Mouse (Mus musculus): ENCODE measurements at regions not wholly inside any gene's neighbourhood (a gene's known extent, or its start where the extent isn't known, plus 50 kb on each side); places are given as distances from the start of the nearest gene placed in this dataset.

DNA sequence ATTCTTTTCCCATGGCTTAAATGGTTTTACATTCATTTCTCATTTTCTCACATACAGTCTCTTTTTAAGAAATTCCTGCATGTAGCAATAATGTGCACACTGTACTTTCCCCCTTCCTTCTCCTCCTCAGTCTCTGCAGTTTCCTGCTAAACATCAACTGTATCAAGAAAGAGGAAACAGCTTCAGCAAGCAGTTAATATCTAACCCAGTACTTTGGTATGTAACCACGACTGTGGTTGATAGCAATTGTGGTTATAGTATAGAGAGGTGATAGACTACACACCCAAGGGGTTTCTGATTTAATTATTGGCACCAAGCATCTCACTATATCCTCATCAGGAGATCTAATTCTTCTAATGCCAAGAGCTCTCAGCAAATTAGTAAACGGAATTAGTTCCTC is 52.8 kb upstream of the Eci2 start:
- ATAC-seq (ENCODE audit: insufficient number of reproducible peaks, low FRiP score, low TSS enrichment, low read depth): no peak
- Histone ChIP-seq H3K4me1 (no peaks in the 10 kb centered on the region), H3K9ac (no peak overlapping the region), H3K36me3 (no peaks in the 10 kb centered on the region), H3K27ac (replicated peaks) (no peak overlapping the region), H3K27me3 (no peaks in the 10 kb centered on the region), H3K9me3 (replicated peaks) (no peaks in the 10 kb centered on the region), H3K4me2 (replicated peaks) (no peak overlapping the region), H3K4me3 (replicated peaks) (no peak overlapping the region)
- 73% methylated on average over 2 of the region's 2 CpGs for WGBS

DNA sequence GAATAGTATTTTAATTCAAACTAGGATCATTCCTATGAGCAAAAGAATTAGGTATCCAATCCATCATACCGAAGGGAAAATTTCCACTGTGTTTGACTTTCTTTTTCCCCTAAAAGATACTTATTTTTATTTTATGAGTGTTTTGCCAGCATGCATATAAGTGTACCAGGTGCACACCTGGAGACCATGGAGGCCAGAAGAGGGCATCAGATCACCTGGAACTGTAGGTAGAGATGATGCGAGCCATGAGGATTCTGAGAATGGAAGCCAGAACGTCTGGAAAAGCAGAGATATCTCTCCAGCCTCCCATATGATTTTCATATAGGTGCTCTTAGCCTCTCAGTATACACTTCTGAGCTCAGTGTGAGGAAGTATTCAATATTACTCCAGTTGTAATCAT is 58.5 kb upstream of the Eci2 start:
- 63% methylated on average over 3 of the region's 3 CpGs for WGBS
- Histone ChIP-seq H3K4me3 (replicated peaks) (no peak overlapping the region), H3K4me2 (replicated peaks) (no peak overlapping the region), H3K9ac (no peak overlapping the region), H3K27me3 (no peaks in the 10 kb centered on the region), H3K9me3 (replicated peaks) (no peaks in the 10 kb centered on the region), H3K4me1 (no peaks in the 10 kb centered on the region), H3K36me3 (no peaks in the 10 kb centered on the region), H3K27ac (replicated peaks) (no peak overlapping the region)
- ATAC-seq (ENCODE audit: insufficient number of reproducible peaks, low FRiP score, low TSS enrichment, low read depth): no peak

DNA sequence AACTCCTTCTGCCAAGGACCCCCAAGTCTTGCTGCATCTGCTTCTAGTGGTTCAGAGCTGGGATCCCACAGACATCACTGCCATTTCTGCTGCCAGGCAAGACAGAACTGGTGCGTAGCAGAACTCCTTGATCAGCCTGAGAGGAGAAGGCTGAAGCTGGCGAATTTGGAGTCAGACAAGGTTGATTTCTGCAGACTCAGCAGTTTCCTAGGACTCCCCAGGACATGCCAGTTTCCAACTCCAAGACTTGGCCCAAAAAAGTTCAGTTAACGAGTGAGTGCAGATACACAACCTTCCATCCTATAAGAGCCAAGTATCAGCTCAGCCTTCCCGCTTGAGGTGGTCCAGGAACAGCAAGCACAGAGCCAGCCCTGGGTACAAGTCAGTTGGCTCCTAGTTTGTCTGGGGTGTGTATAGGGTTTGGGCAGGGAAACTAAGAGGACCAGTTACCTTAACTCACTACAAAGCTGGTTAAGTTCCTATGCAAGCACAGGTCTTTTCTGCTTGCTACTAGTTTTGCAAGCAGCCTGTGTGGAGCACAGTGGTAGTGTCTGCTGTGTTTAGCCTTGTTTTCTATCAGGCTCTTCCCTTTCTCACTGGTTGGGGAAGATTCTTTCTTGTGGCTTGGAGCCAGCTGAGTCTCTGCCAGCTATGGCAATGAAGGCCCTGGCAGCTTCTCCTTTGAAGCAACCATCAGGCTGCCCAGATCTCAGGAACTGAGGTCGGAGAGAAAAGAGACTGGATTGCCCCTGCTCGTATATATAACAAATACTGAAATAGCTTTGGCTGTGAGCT is 60.5 kb upstream of the Eci2 start:
- Histone ChIP-seq H3K27me3 (no peaks in the 10 kb centered on the region), H3K4me3 (replicated peaks) (no peak overlapping the region)
- 69% methylated on average over 6 of the region's 6 CpGs for WGBS

DNA sequence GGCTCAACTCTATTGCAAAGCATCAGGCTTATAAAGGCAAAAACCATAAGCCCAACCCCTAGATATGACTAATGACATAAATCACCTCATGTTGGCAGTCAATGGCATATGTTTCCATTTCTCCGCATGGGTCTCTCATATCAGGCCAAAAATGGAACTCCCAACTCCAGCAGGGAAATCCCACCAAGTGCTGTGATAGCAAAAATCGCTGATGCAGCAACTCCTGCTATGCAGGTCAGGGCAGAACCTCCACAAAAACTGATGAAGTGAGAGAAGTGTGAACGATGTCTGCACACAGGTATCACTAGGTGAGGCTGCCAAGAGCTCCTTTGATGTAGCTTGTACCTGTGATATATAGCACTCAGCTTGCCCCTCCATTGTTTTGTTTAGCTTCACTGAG is 64.3 kb upstream of the Eci2 start:
- H3K27me3 ChIP-seq: no peaks in the 10 kb centered on the region
- no peak overlapping the region for H3K27ac ChIP-seq (replicated peaks)
- no peak for ATAC-seq (ENCODE audit: insufficient number of reproducible peaks, low FRiP score, low TSS enrichment, low read depth)
- no peaks in the 10 kb centered on the region for H3K4me1 ChIP-seq
- H3K36me3 ChIP-seq: no peaks in the 10 kb centered on the region
- no peak overlapping the region for H3K4me2 ChIP-seq (replicated peaks)
- H3K4me3 ChIP-seq (replicated peaks): no peak overlapping the region
- WGBS: 76% methylated on average over 3 of the region's 3 CpGs
- no peak overlapping the region for H3K9ac ChIP-seq
- H3K9me3 ChIP-seq (replicated peaks): no peaks in the 10 kb centered on the region

More for the DNA sequence above, 60.5 kb upstream of the Eci2 start:
- H3K36me3 ChIP-seq: no peaks in the 10 kb centered on the region
- H3K9me3 ChIP-seq (replicated peaks): no peaks in the 10 kb centered on the region
- H3K9ac ChIP-seq: no peak overlapping the region
- ATAC-seq (ENCODE audit: insufficient number of reproducible peaks, low FRiP score, low TSS enrichment, low read depth): no peak
- H3K27ac ChIP-seq (replicated peaks): no peak overlapping the region
- no peak overlapping the region for H3K4me2 ChIP-seq (replicated peaks)
- H3K4me1 ChIP-seq: no peaks in the 10 kb centered on the region

DNA sequence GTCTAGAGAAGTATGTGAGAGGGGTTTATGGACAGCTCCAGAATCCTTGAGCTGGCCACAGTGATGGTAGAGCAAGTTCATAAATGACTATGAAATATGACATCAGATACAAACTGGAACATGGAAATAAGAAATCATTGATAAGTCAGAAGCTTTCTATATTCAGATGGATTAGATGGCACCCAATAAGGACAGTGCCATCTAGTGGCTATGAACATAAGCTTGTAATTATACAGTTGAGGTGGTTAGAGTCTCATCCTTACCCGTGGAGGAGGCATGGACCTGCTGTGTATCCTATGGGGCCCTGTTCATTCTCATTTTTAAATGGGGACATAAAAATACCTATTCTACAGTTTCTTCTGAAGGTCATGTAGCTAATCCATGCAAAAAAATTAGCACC is 92.9 kb upstream of the Eci2 start:
- H3K9me3 ChIP-seq (replicated peaks): no peaks in the 10 kb centered on the region
- no peak overlapping the region for H3K4me2 ChIP-seq (replicated peaks)
- H3K27ac ChIP-seq (replicated peaks): no peak overlapping the region
- H3K27me3 ChIP-seq: no peaks in the 10 kb centered on the region
- H3K4me1 ChIP-seq: no peaks in the 10 kb centered on the region
- H3K9ac ChIP-seq: no peak overlapping the region
- no peak overlapping the region for H3K4me3 ChIP-seq (replicated peaks)
- no peak for ATAC-seq (ENCODE audit: insufficient number of reproducible peaks, low FRiP score, low TSS enrichment, low read depth)
- 26% methylated on average over 1 of the region's 1 CpGs for WGBS
- H3K36me3 ChIP-seq: no peaks in the 10 kb centered on the region

DNA sequence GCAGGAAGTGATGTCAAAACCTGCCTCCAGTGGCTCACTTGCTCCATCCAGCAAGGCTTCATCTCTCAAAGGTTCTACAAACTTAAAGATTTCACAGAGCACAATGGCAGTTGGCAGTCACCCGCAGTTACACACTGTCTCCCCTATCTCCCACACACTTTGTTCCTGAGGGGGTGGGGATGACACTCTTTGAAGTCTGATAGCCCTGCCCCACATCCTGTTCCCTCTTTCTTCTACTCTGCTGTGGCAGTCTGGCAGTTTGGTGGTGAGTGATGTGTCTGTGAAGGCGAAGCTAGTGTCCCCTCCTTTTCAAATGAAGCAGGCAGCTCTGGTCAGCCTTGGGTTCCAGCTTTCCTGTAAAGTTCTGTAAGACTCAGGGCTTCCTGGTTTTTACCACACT is 102.6 kb upstream of the Eci2 start:
- Histone ChIP-seq H3K4me1 (no peaks in the 10 kb centered on the region), H3K4me2 (replicated peaks) (no peak overlapping the region), H3K9me3 (replicated peaks) (no peaks in the 10 kb centered on the region), H3K27me3 (no peaks in the 10 kb centered on the region), H3K36me3 (no peaks in the 10 kb centered on the region), H3K4me3 (replicated peaks) (no peak overlapping the region), H3K9ac (no peak overlapping the region), H3K27ac (replicated peaks) (no peak overlapping the region)
- ATAC-seq (ENCODE audit: insufficient number of reproducible peaks, low FRiP score, low TSS enrichment, low read depth): no peak
- 58% methylated on average over 2 of the region's 2 CpGs for WGBS

DNA sequence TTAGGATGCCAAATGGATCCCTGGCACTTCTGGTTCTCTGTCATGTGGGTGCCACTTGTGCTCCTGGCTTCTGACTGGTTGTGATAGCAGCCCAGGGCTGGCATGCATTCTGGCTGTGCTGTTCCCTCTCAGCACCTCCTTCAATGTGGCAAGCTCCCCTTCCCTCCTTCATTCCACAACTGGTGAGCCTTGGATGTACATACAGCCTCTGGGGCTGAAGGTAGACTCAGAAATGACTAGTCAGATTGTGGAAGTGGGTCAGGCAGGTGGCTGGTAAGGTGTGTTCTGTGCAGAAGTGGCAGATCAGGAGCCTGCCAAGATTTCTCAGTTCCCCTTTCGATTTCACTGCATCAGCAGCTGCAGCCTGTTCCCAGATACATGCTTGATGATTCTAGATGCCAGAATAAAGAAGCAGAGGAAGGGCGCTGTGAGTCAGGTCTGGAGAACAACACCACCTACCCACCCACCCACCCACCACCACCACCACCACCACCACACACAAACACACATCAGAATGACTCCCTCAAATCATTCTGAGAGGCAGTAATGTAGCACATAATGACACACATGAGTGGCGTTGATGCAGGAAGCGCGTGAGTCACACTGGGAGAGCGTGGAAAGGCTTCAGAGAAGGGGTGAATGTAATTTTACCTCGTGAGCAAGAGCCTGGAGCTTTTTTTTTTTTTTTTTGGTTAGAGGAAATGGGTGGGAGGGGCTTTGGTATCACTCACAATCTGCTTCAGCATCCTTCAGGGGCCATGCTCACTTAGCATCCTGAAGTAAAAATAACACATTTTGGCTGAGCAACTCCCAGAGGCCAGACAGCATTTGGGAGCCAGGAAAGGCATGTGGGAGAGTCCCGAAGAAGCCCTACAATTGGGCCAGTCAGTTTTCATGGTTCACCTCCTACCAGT is 104.6 kb upstream of the Eci2 start:
- Histone ChIP-seq H3K4me3 (replicated peaks) (no peak overlapping the region), H3K4me1 (no peaks in the 10 kb centered on the region), H3K9me3 (replicated peaks) (no peaks in the 10 kb centered on the region), H3K36me3 (no peaks in the 10 kb centered on the region), H3K9ac (no peak overlapping the region), H3K27me3 (no peaks in the 10 kb centered on the region), H3K4me2 (replicated peaks) (no peak overlapping the region), H3K27ac (replicated peaks) (no peak overlapping the region)
- no peak for ATAC-seq (ENCODE audit: insufficient number of reproducible peaks, low FRiP score, low TSS enrichment, low read depth)
- WGBS: 65% methylated on average over 8 of the region's 8 CpGs

DNA sequence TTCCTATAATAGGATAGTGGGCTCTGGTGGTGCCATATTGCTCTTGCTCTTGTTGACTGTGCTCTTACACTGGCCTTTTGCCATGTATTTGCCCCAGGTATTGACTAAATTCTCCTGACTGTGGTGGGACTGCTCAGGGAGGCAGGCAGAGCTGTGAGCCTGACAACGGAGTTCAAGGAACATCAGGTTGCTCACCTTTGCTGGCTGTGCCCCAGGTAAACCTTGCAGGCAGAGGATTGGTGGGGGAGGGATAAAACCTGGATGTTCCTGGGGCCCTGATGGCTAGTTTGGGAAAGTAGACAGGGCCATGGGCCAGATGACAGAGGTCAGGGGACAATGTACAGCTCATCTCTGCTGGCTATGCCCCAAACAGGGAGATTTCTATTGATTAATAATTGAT is 124.7 kb upstream of the Eci2 start:
- 66% methylated on average over 1 of the region's 1 CpGs for WGBS
- Histone ChIP-seq H3K4me1 (no peaks in the 10 kb centered on the region), H3K4me2 (replicated peaks) (no peak overlapping the region), H3K27me3 (no peaks in the 10 kb centered on the region), H3K4me3 (replicated peaks) (no peak overlapping the region), H3K36me3 (no peaks in the 10 kb centered on the region), H3K9ac (no peak overlapping the region), H3K9me3 (replicated peaks) (no peaks in the 10 kb centered on the region), H3K27ac (replicated peaks) (no peak overlapping the region)
- no peak for ATAC-seq (ENCODE audit: insufficient number of reproducible peaks, low FRiP score, low TSS enrichment, low read depth)

DNA sequence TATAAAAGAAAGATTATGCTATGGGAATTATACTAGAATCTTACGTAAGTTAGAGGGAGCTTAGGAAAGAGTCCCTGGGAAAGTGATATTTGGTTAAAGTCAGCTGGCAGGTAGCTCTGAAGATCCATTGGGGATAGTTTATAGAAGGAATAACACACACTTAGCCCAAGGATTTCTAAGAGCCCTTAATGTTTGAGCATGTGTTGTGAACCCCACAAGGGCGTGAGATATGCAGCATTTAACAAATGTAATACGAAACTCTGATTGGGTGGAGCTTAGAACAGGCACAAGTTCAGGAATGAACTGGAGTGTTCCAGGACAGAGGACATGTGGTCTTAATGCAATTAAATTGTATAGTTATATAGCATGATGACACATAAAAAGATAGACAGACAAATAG is 132.6 kb upstream of the Eci2 start:
- Histone ChIP-seq H3K27ac (replicated peaks) (no peak overlapping the region), H3K27me3 (no peaks in the 10 kb centered on the region), H3K9me3 (replicated peaks) (no peaks in the 10 kb centered on the region), H3K36me3 (no peaks in the 10 kb centered on the region), H3K4me3 (replicated peaks) (no peak overlapping the region), H3K4me1 (no peaks in the 10 kb centered on the region), H3K4me2 (replicated peaks) (no peak overlapping the region), H3K9ac (no peak overlapping the region)
- no peak for ATAC-seq (ENCODE audit: insufficient number of reproducible peaks, low FRiP score, low TSS enrichment, low read depth)
- WGBS: 63% methylated on average over 3 of the region's 3 CpGs

DNA sequence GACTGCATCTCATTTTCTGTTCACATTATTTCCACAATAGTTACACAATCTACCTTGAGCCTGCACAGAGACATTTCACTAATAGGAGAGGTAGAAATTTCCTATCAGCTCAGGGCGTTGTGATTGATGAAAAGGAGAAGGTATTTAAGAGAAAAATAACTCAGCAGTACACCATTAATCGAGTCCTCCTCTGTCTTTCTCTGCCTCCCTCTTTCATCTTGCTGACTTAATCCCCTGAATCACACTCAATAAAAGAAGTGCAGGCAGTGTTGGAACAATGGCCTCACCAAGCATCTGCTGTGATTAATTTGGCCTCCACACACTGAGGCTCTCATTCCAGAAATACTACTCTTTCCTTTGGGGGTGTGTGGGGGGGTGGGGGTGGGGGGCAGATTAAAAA is 133.9 kb upstream of the Eci2 start:
- 39% methylated on average over 2 of the region's 2 CpGs for WGBS
- H3K27me3 ChIP-seq: no peaks in the 10 kb centered on the region
- no peak overlapping the region for H3K9ac ChIP-seq
- H3K4me1 ChIP-seq: no peaks in the 10 kb centered on the region
- no peak for ATAC-seq (ENCODE audit: insufficient number of reproducible peaks, low FRiP score, low TSS enrichment, low read depth)
- no peak overlapping the region for H3K27ac ChIP-seq (replicated peaks)
- H3K4me3 ChIP-seq (replicated peaks): no peak overlapping the region
- H3K4me2 ChIP-seq (replicated peaks): no peak overlapping the region
- H3K36me3 ChIP-seq: no peaks in the 10 kb centered on the region
- H3K9me3 ChIP-seq (replicated peaks): no peaks in the 10 kb centered on the region

DNA sequence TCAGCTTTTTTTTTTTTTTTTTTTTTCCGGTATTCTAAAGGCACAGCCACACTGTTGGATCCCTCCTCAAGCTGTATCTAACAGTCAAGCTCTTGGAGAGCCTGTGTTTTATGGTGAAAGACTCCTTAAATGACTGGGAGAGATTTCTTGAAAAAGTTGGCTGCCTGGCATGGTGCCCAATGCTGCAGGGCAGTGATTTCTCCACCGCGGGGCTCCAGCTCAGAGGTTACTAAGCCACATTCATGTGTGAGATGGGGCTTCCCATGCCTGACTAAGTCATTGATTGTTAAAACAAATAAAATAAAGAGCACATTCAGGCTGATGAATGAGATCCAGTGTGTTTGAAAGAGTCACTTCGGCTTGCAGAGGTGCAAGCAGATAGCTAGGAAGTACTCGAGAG is 139.2 kb upstream of the Eci2 start:
- Histone ChIP-seq H3K9ac (no peak overlapping the region), H3K36me3 (no peaks in the 10 kb centered on the region), H3K27me3 (no peaks in the 10 kb centered on the region), H3K4me2 (replicated peaks) (no peak overlapping the region), H3K9me3 (replicated peaks) (no peaks in the 10 kb centered on the region), H3K4me1 (peaks cover 6% of the 10 kb centered on the region; the same call in 1 of the 2 replicates), H3K4me3 (replicated peaks) (no peak overlapping the region), H3K27ac (replicated peaks) (no peak overlapping the region)
- ATAC-seq (ENCODE audit: insufficient number of reproducible peaks, low FRiP score, low TSS enrichment, low read depth): no peak
- 50% methylated on average over 5 of the region's 5 CpGs for WGBS
